Mouse (Mus musculus): ENCODE data around the gene F3. TPM values are rescaled to one million over a fixed set of nuclear protein-coding genes. Genes with fewer than 3 reads are reported as not detected.

F3 gene
- polyA plus RNA-seq (2014; fragmentation: Nextera tagmentation; extraction: Ambion mirVana), result 6.8 and 6.9 TPM in 2 replicates

DNA sequence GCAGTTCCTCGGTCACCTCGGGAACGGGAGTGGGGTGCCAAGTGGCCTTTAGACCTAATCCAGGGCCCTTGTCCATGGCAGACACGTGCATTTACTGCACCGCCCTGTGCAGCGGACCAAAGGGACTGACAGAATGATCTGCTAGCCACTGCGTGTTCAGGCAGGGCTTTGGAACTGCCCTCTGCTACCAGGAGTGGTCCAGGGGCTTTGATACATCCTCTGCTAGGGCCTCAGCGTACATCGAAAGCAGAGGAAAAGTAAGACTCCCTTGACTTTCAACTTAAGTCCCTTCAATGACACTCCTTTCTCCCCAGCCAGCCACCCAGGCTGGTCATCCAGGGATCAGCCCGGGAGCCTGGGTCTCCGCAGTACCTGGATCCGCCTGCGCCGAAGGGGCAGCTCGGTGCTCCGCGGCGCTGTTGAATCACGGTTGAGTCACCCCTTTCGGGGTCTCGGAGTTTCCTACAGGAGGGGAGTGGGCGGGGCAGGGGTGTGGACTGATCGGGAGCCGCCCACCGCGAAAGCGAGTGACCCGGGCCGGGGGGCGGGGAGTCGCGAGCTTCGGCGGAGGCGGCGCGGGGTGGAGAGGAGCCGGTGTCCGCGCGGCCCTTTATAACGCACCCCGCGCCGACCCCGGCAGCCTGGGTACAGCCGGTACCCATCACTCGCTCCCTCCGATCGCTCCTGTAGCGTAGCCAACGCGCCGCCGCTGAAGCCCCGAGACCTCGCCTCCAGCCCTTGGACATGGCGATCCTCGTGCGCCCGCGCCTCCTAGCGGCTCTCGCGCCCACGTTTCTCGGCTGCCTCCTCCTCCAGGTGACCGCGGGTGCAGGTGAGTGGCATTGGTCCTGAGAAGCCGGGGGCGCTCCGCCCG, at the start of gene F3:
Gene F3 (plus strand): TSS at position 567 of the 874 bp plus-strand sequence.
- Histone ChIP-seq H3K27me3 (ENCODE audit: control insufficient read depth, insufficient read depth, low read length) (no peaks in the 10 kb centered on the region), H3K4me1 (ENCODE audit: control insufficient read depth in 2 of 2, insufficient read depth in 2 of 2, low read length in 2 of 2) (peaks cover 4 to 14% of the 10 kb centered on the region in 2 experiments; a peak in 3 of 4 replicates)
- under 1% methylated on average over 72 of the region's 73 CpGs for WGBS

DNA sequence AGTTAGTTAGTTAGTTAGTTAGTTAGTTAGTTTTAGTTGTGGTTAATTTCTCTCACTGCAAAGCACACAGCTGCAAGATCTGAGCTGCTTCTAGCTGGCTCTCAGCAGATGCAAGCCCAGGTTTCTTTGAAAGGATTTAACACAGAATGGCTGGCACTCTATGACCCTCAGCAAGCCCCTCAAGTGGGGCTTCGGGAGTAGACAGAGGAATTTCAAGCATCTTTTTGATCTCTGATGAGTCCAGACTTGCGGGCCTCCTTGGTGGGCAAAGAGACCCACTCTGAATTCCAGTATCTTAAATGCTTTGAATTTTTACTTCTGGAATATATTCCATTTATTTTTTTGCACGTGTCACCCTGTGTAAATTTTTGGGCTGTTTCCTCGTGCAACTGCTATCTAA, 44.4 kb upstream of the F3 start:
- Histone ChIP-seq H3K4me1 (ENCODE audit: control insufficient read depth in 2 of 2, insufficient read depth in 2 of 2, low read length in 2 of 2) (peaks cover 0 to 3% of the 10 kb centered on the region in 2 experiments; a peak in 1 of 4 replicates), H3K27me3 (ENCODE audit: control insufficient read depth, insufficient read depth, low read length) (no peaks in the 10 kb centered on the region), H3K9ac (ENCODE audit: low read length) (no peak overlapping the region), H3K4me2 (ENCODE audit: low read length) (no peak overlapping the region), H3K4me3 (ENCODE audit: control insufficient read depth in 1 of 2, insufficient read depth in 1 of 2, low read depth in 1 of 2, low read length in 2 of 2) (no peak overlapping the region), H3K36me3 (ENCODE audit: control insufficient read depth, insufficient read depth, low read length) (no peaks in the 10 kb centered on the region), H3K9me3 (ENCODE audit: control insufficient read depth, low read length) (no peaks in the 10 kb centered on the region), H3K27ac (replicated peaks in 1 of 2; ENCODE audit: control insufficient read depth in 1 of 2, insufficient read depth in 1 of 2, low read depth in 2 of 2, low read length in 2 of 2) (no peak overlapping the region)
- 16% methylated on average over 4 of the region's 4 CpGs for WGBS
- ATAC-seq (ENCODE audit: insufficient number of reproducible peaks, insufficient read depth, low FRiP score, low read depth), result no peak

More for the DNA sequence above, at the start of gene F3:
- Histone ChIP-seq H3K4me3 (ENCODE audit: control insufficient read depth in 1 of 2, insufficient read depth in 1 of 2, low read depth in 1 of 2, low read length in 2 of 2) (peak within 1 kb of the TSS; percentile 69 to 88), H3K4me2 (ENCODE audit: low read length) (peak within 1 kb of the TSS; percentile 95), H3K9ac (ENCODE audit: low read length) (peak within 1 kb of the TSS; percentile 80), H3K27ac (replicated peaks in 1 of 2; ENCODE audit: control insufficient read depth in 1 of 2, insufficient read depth in 1 of 2, low read depth in 2 of 2, low read length in 2 of 2) (peak within 1 kb of the TSS; percentile 55 to 67), H3K9me3 (ENCODE audit: control insufficient read depth, low read length) (no peaks in the 10 kb centered on the region), H3K36me3 (ENCODE audit: control insufficient read depth, insufficient read depth, low read length) (no peaks in the 10 kb centered on the region)
- peak; percentile 80 for ATAC-seq (ENCODE audit: insufficient number of reproducible peaks, insufficient read depth, low FRiP score, low read depth)

DNA sequence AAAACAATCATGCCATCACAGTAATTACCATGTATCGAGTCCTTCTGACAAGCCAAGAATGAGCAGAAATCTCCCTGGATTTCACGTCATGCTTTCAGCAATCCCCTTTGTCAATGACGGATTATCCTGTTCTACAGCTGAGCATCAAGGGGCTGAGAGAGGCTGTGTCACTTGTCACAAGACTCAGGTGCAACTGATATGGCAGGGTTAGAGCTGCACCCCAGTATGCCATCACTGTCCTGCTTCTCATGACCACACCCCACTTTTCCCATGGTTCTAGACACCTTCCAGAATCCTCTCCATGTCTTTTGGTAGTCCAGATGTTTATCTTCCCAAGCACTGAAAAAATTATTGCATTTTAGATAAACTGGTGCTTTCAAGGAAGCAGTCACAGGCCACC, 43.9 kb upstream of the F3 start:
- no peak for ATAC-seq (ENCODE audit: insufficient number of reproducible peaks, insufficient read depth, low FRiP score, low read depth)
- Histone ChIP-seq H3K36me3 (ENCODE audit: control insufficient read depth, insufficient read depth, low read length) (no peaks in the 10 kb centered on the region), H3K27ac (replicated peaks in 1 of 2; ENCODE audit: control insufficient read depth in 1 of 2, insufficient read depth in 1 of 2, low read depth in 2 of 2, low read length in 2 of 2) (no peak overlapping the region), H3K4me1 (ENCODE audit: control insufficient read depth in 2 of 2, insufficient read depth in 2 of 2, low read length in 2 of 2) (peaks cover under 1 to 3% of the 10 kb centered on the region in 2 experiments; a peak in 2 of 4 replicates), H3K27me3 (ENCODE audit: control insufficient read depth, insufficient read depth, low read length) (no peaks in the 10 kb centered on the region), H3K9ac (ENCODE audit: low read length) (no peak overlapping the region), H3K4me2 (ENCODE audit: low read length) (no peak overlapping the region), H3K4me3 (ENCODE audit: control insufficient read depth in 1 of 2, insufficient read depth in 1 of 2, low read depth in 1 of 2, low read length in 2 of 2) (no peak overlapping the region), H3K9me3 (ENCODE audit: control insufficient read depth, low read length) (no peaks in the 10 kb centered on the region)
- WGBS, result 49% methylated on average over 3 of the region's 3 CpGs

DNA sequence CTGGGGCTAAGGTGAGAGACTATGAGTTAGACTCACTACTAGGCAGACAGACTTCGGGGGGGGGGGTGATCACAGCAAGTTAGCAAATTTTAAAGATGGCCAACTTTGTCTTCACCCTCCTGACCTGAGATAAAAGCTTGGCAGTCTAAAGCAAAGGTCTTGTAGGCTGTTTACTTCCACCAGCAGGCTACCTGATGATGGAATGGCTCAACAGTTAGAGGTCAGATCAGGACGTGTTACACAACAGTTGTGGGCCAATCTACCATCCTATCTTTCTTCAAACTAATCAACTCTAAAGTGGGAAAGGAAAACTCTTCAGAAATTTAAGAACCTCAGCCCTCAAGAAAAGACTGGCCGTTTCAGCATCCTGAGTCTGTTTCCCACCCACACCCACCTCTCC, 43.1 kb upstream of the F3 start:
- Histone ChIP-seq H3K27me3 (ENCODE audit: control insufficient read depth, insufficient read depth, low read length) (no peaks in the 10 kb centered on the region), H3K9me3 (ENCODE audit: control insufficient read depth, low read length) (no peaks in the 10 kb centered on the region), H3K9ac (ENCODE audit: low read length) (no peak overlapping the region), H3K4me3 (ENCODE audit: control insufficient read depth in 1 of 2, insufficient read depth in 1 of 2, low read depth in 1 of 2, low read length in 2 of 2) (no peak overlapping the region), H3K4me2 (ENCODE audit: low read length) (no peak overlapping the region), H3K36me3 (ENCODE audit: control insufficient read depth, insufficient read depth, low read length) (no peaks in the 10 kb centered on the region), H3K27ac (replicated peaks in 1 of 2; ENCODE audit: control insufficient read depth in 1 of 2, insufficient read depth in 1 of 2, low read depth in 2 of 2, low read length in 2 of 2) (no peak overlapping the region), H3K4me1 (ENCODE audit: control insufficient read depth in 2 of 2, insufficient read depth in 2 of 2, low read length in 2 of 2) (peaks cover 3 to 5% of the 10 kb centered on the region in 2 experiments; a peak in 3 of 4 replicates)
- ATAC-seq (ENCODE audit: insufficient number of reproducible peaks, insufficient read depth, low FRiP score, low read depth), result no peak
- WGBS, result 63% methylated on average over 3 of the region's 3 CpGs

DNA sequence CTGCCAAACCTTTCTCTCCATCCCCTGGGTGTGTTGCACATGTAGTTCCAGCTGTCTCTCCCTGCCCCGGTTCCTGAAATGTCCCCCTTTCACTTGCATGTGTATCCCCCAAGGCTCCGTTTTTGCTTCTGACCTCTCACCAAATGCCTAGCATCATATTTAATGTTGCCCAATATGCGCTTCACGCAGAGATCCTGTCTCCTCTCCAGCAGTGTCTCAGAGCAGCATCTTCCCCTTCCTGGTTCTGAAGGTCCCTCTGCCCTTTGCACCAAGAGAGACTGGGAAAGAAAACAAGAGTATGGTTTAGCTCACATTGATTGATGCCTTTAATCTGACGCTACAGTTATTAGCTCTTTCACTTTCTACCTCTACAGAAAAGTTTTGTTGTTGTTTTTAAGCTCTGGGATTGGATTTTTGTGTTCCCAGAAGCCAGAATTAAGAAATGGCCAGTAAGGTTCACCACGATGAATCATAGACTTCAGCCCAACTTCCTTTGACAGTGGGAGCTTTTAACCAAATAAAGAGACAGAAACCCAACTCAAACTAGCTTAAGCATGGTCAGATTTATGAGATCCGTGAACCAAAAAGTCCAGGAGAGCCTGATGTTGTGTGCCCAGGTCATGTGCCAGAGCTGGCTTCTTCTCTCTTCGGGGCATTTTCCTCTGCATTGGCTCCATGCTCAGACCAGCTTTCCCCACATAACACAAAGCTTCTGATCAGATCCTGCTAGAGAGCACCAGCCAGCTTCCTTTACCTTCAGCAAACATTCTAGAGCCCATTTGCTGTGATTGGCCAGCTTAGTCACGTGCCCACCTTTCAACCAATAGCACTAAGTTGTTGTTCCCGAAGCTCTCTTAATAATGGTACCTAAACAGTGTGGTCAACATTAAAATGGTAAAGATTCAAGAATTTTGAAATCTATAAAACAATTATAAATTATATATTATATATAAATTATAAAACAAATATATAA, 40.6 kb upstream of the F3 start:
- H3K36me3 ChIP-seq (ENCODE audit: control insufficient read depth, insufficient read depth, low read length), result no peaks in the 10 kb centered on the region
- no peak overlapping the region for H3K4me2 ChIP-seq (ENCODE audit: low read length)
- H3K27me3 ChIP-seq (ENCODE audit: control insufficient read depth, insufficient read depth, low read length), result no peaks in the 10 kb centered on the region
- H3K9me3 ChIP-seq (ENCODE audit: control insufficient read depth, low read length), result no peaks in the 10 kb centered on the region
- no peak overlapping the region for H3K9ac ChIP-seq (ENCODE audit: low read length)
- no peak overlapping the region for H3K4me3 ChIP-seq (ENCODE audit: control insufficient read depth in 1 of 2, insufficient read depth in 1 of 2, low read depth in 1 of 2, low read length in 2 of 2)
- WGBS, result 82% methylated on average over 10 of the region's 10 CpGs
- ATAC-seq (ENCODE audit: insufficient number of reproducible peaks, insufficient read depth, low FRiP score, low read depth), result no peak
- H3K27ac ChIP-seq (replicated peaks in 1 of 2; ENCODE audit: control insufficient read depth in 1 of 2, insufficient read depth in 1 of 2, low read depth in 2 of 2, low read length in 2 of 2), result no peak overlapping the region
- H3K4me1 ChIP-seq (ENCODE audit: control insufficient read depth in 2 of 2, insufficient read depth in 2 of 2, low read length in 2 of 2), result peaks cover 3 to 5% of the 10 kb centered on the region in 2 experiments; a peak in 3 of 4 replicates

DNA sequence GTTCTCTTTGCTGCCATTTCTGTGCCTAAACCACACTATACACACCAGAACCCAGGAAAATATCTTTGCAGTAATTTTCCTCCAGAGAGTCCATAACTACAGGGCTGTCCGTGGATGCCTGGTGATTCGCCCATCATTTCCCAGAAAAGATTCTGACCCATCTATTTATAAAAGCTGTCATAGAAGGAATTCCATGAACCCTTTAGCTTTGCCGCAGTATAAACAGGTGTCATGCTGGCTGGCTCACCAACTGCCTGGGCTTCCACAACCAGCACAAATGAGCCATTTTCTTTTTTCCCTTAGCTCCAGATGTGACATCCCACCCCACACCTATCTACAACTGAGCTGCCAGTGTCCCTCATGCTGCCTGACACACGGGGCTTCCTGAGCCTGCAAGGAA, 38.8 kb upstream of the F3 start:
- Histone ChIP-seq H3K27ac (replicated peaks in 1 of 2; ENCODE audit: control insufficient read depth in 1 of 2, insufficient read depth in 1 of 2, low read depth in 2 of 2, low read length in 2 of 2) (no peak overlapping the region), H3K9ac (ENCODE audit: low read length) (no peak overlapping the region), H3K27me3 (ENCODE audit: control insufficient read depth, insufficient read depth, low read length) (no peaks in the 10 kb centered on the region), H3K36me3 (ENCODE audit: control insufficient read depth, insufficient read depth, low read length) (no peaks in the 10 kb centered on the region), H3K4me3 (ENCODE audit: control insufficient read depth in 1 of 2, insufficient read depth in 1 of 2, low read depth in 1 of 2, low read length in 2 of 2) (no peak overlapping the region), H3K9me3 (ENCODE audit: control insufficient read depth, low read length) (no peaks in the 10 kb centered on the region), H3K4me2 (ENCODE audit: low read length) (no peak overlapping the region), H3K4me1 (ENCODE audit: control insufficient read depth in 2 of 2, insufficient read depth in 2 of 2, low read length in 2 of 2) (peaks cover 0 to 5% of the 10 kb centered on the region in 2 experiments; a peak in 2 of 4 replicates)
- WGBS, result 51% methylated on average over 4 of the region's 4 CpGs
- no peak for ATAC-seq (ENCODE audit: insufficient number of reproducible peaks, insufficient read depth, low FRiP score, low read depth)

DNA sequence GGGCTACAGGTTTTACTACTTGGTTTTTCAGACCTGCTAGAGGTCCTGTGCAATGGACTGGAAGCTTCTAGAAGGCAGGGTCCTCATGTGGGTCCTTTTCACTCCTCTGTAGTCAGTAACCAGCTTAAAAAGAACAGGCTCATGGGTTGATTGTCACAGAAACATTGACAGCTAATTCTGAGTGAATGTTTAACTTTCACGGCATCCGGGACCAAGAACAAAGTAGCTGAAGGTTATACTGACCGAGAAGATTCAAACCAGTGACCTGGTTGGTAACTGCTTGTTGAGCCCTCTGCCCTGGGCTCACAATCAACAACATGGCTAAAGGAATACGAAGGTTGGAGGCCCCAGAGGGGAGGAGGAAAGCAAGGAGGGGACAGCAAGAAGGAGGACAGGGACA, 38.4 kb upstream of the F3 start:
- Histone ChIP-seq H3K27me3 (ENCODE audit: control insufficient read depth, insufficient read depth, low read length) (no peaks in the 10 kb centered on the region), H3K9me3 (ENCODE audit: control insufficient read depth, low read length) (no peaks in the 10 kb centered on the region), H3K4me2 (ENCODE audit: low read length) (no peak overlapping the region), H3K27ac (replicated peaks in 1 of 2; ENCODE audit: control insufficient read depth in 1 of 2, insufficient read depth in 1 of 2, low read depth in 2 of 2, low read length in 2 of 2) (no peak overlapping the region), H3K4me1 (ENCODE audit: control insufficient read depth in 2 of 2, insufficient read depth in 2 of 2, low read length in 2 of 2) (peaks cover 0 to 5% of the 10 kb centered on the region in 2 experiments; a peak in 2 of 4 replicates), H3K36me3 (ENCODE audit: control insufficient read depth, insufficient read depth, low read length) (no peaks in the 10 kb centered on the region), H3K4me3 (ENCODE audit: control insufficient read depth in 1 of 2, insufficient read depth in 1 of 2, low read depth in 1 of 2, low read length in 2 of 2) (no peak overlapping the region), H3K9ac (ENCODE audit: low read length) (no peak overlapping the region)
- 84% methylated on average over 4 of the region's 4 CpGs for WGBS
- ATAC-seq (ENCODE audit: insufficient number of reproducible peaks, insufficient read depth, low FRiP score, low read depth), result no peak

Data from heart, embryonic 14.5 days (tissue).